Mouse (Mus musculus): ENCODE data around the gene Mast4. TPM values are rescaled to one million over a fixed set of nuclear protein-coding genes. Genes with fewer than 3 reads are reported as not detected.

Mast4 gene
- total and polyA plus RNA-seq, 3 experiments: 0.04 to 1.1 (median 0.23) TPM

DNA sequence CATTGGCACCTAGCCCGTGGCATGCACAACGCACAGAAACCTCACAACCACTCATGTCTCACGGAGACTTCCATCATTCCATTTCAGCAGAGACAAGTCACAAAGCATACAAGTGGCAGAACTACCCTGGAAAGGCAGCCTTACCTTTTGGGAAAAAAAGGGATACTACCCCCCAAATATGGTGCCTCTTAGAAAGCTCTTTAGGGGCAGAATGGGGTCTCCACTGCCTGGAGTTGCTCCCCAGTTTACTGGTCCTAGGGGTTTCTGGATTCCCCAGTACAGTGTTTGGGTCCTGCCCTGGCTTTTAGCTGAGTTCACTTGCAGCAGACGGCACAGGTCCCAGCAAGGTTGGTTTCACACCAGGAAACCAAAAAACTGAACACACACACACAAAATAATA lies 345.3 kb downstream of the Mast4 start:
- Histone ChIP-seq H3K9me3 (replicated peaks) (peaks cover 3% of the 10 kb centered on the region), H3K4me1 (ENCODE audit: insufficient read depth, low read depth, low read length) (no peaks in the 10 kb centered on the region), H3K4me3 (ENCODE audit: low read depth, low read length) (no peak overlapping the region), H3K36me3 (replicated peaks) (no peaks in the 10 kb centered on the region), H3K27me3 (ENCODE audit: insufficient read depth, low read length) (no peaks in the 10 kb centered on the region)
- ATAC-seq (ENCODE audit: extremely low read depth, insufficient number of reproducible peaks, low FRiP score, poor library complexity, severe bottlenecking) (no peak), DNase-seq (ENCODE audit: low spot score) (no peak)
- no peak for TF ChIP-seq GATA1 (IDR thresholded peaks at IDR 0.05; ENCODE audit: borderline replicate concordance, low read length)
- no peak for TF ChIP-seq TAL1 (conservative IDR thresholded peaks at IDR 0.05; ENCODE audit: low read depth, low read length)
- TF ChIP-seq CTCF (IDR thresholded peaks at IDR 0.05; ENCODE audit: low read depth, low read length): no peak

- Histone ChIP-seq H3K4me1 (ENCODE audit: insufficient read depth, low read depth, low read length) (no peaks in the 10 kb centered on the region), H3K9me3 (replicated peaks) (peaks cover 3% of the 10 kb centered on the region), H3K27me3 (ENCODE audit: insufficient read depth, low read length) (no peaks in the 10 kb centered on the region), H3K36me3 (replicated peaks) (no peaks in the 10 kb centered on the region), H3K4me3 (ENCODE audit: low read depth, low read length) (no peak overlapping the region)
- DNase-seq (ENCODE audit: low spot score): no peak
- TF ChIP-seq GATA2 (IDR thresholded peaks at IDR 0.05; ENCODE audit: borderline replicate concordance, low read depth, low read length): no peak
- TF ChIP-seq GATA1 (IDR thresholded peaks at IDR 0.05; ENCODE audit: borderline replicate concordance, low read length): no peak
- TF ChIP-seq TAL1 (conservative IDR thresholded peaks at IDR 0.05; ENCODE audit: low read depth, low read length): no peak
- ATAC-seq (ENCODE audit: extremely low read depth, insufficient number of reproducible peaks, low FRiP score, poor library complexity, severe bottlenecking): no peak
These were observed 345.9 kb downstream of the Mast4 start for GRCm38 (mm10) chr13:102988251-102988895.

- ATAC-seq (ENCODE audit: extremely low read depth, insufficient number of reproducible peaks, low FRiP score, poor library complexity, severe bottlenecking) (no peak), DNase-seq (ENCODE audit: low spot score) (no peak)
- Histone ChIP-seq H3K36me3 (replicated peaks) (no peaks in the 10 kb centered on the region), H3K9me3 (replicated peaks) (peaks cover 3% of the 10 kb centered on the region), H3K27me3 (ENCODE audit: insufficient read depth, low read length) (no peaks in the 10 kb centered on the region; the same call in 1 of the 2 replicates), H3K4me3 (ENCODE audit: low read depth, low read length) (no peak overlapping the region), H3K4me1 (ENCODE audit: insufficient read depth, low read depth, low read length) (no peaks in the 10 kb centered on the region)
- TF ChIP-seq GATA1 (IDR thresholded peaks at IDR 0.05; ENCODE audit: borderline replicate concordance, low read length): no peak
- no peak for TF ChIP-seq TAL1 (conservative IDR thresholded peaks at IDR 0.05; ENCODE audit: low read depth, low read length)
- TF ChIP-seq GATA2 (IDR thresholded peaks at IDR 0.05; ENCODE audit: borderline replicate concordance, low read depth, low read length): no peak
These were observed 349.7 kb downstream of the Mast4 start for GRCm38 (mm10) chr13:102984550-102984949.

GRCm38 (mm10) chr13:102973853-102974252 lies 360.4 kb downstream of the Mast4 start:
- Histone ChIP-seq H3K9me3 (replicated peaks) (no peaks in the 10 kb centered on the region), H3K4me1 (ENCODE audit: insufficient read depth, low read depth, low read length) (no peaks in the 10 kb centered on the region), H3K36me3 (replicated peaks) (no peaks in the 10 kb centered on the region), H3K4me3 (ENCODE audit: low read depth, low read length) (no peak overlapping the region), H3K27me3 (ENCODE audit: insufficient read depth, low read length) (no peaks in the 10 kb centered on the region)
- DNase-seq (ENCODE audit: low spot score) (no peak), ATAC-seq (ENCODE audit: extremely low read depth, insufficient number of reproducible peaks, low FRiP score, poor library complexity, severe bottlenecking) (no peak)
- TF ChIP-seq CTCF (IDR thresholded peaks at IDR 0.05; ENCODE audit: low read depth, low read length): no peak
- TF ChIP-seq TAL1 (conservative IDR thresholded peaks at IDR 0.05; ENCODE audit: low read depth, low read length): no peak
- no peak for TF ChIP-seq GATA1 (IDR thresholded peaks at IDR 0.05; ENCODE audit: borderline replicate concordance, low read length)
- no peak for TF ChIP-seq GATA2 (IDR thresholded peaks at IDR 0.05; ENCODE audit: borderline replicate concordance, low read depth, low read length)
- no peak for TF ChIP-seq POLR2AphosphoS5 (IDR thresholded peaks at IDR 0.05; ENCODE audit: insufficient replicate concordance, low read depth, low read length)

DNA sequence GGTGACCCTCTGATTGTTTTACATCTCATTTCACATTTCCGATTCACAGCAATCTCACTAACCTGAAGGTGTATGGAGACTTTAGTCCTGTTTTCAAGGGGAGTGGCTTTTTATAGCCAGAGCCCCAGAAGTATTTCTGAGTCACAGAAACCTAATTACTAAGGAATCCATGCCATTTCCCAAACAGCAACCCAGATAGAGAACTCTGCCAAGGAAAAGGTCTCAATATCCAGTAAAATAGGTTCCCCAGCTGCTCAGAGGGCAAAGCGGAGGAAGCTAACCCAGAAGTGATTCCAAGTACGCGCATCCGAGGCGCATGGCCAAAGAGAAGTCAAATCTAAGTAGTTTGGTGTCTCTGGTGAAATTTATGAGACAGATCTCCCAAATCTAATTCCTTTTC lies 370.8 kb downstream of the Mast4 start:
- TF ChIP-seq CTCF (IDR thresholded peaks at IDR 0.05; ENCODE audit: low read depth, low read length) (no peak), POLR2AphosphoS5 (IDR thresholded peaks at IDR 0.05; ENCODE audit: insufficient replicate concordance, low read depth, low read length) (no peak), GATA2 (IDR thresholded peaks at IDR 0.05; ENCODE audit: borderline replicate concordance, low read depth, low read length) (no peak), GATA1 (IDR thresholded peaks at IDR 0.05; ENCODE audit: borderline replicate concordance, low read length) (no peak), TAL1 (conservative IDR thresholded peaks at IDR 0.05; ENCODE audit: low read depth, low read length) (no peak)
- Histone ChIP-seq H3K4me3 (ENCODE audit: low read depth, low read length) (no peak overlapping the region), H3K27me3 (ENCODE audit: insufficient read depth, low read length) (0 out of 2 replicates have a peak, but pooled peaks cover 2% of the 10 kb centered on the region), H3K9me3 (replicated peaks) (no peaks in the 10 kb centered on the region), H3K36me3 (replicated peaks) (no peaks in the 10 kb centered on the region), H3K4me1 (ENCODE audit: insufficient read depth, low read depth, low read length) (no peaks in the 10 kb centered on the region)
- no peak for ATAC-seq (ENCODE audit: extremely low read depth, insufficient number of reproducible peaks, low FRiP score, poor library complexity, severe bottlenecking)
- DNase-seq (ENCODE audit: low spot score): no peak

GRCm38 (mm10) chr13:102958273-102959270 lies 375.7 kb downstream of the Mast4 start:
- Histone ChIP-seq H3K4me1 (ENCODE audit: insufficient read depth, low read depth, low read length) (no peaks in the 10 kb centered on the region), H3K4me3 (ENCODE audit: low read depth, low read length) (no peak overlapping the region), H3K9me3 (replicated peaks) (no peaks in the 10 kb centered on the region), H3K36me3 (replicated peaks) (no peaks in the 10 kb centered on the region), H3K27me3 (ENCODE audit: insufficient read depth, low read length) (0 out of 2 replicates have a peak, but pooled peaks cover 2% of the 10 kb centered on the region)
- no peak for TF ChIP-seq POLR2AphosphoS5 (IDR thresholded peaks at IDR 0.05; ENCODE audit: insufficient replicate concordance, low read depth, low read length)
- ATAC-seq (ENCODE audit: extremely low read depth, insufficient number of reproducible peaks, low FRiP score, poor library complexity, severe bottlenecking) (no peak), DNase-seq (ENCODE audit: low spot score) (no peak)

All from G1E (cell line).